Mouse (Mus musculus) midbrain, embryonic 14.5 days (tissue): ENCODE data around the gene Gdf15. TPM values are rescaled to one million over a fixed set of nuclear protein-coding genes. Genes with fewer than 3 reads are reported as not detected.

Source experiments
- ATAC-seq: fragments of 200-750 bp; cut with Nextera tagmentation; 2 replicates; pipeline ENCODE4 v1.8.0; 2017; ENCODE audit warnings: moderate number of reproducible peaks, moderate library complexity; ENCODE audit not compliant: low FRiP score, low TSS enrichment
- DNase-seq: peaks from one replicate; pipeline ENCODE4 v3.0.0-alpha.2; 2015
- H3K27ac ChIP-seq: fragments of 300-500 bp; sonication (generic); replicated peaks from 2 replicates; pipeline ENCODE4 v1.5.1; 2014; ENCODE audit warnings: mild to moderate bottlenecking, low read depth, low read length, moderate library complexity
- H3K27me3 ChIP-seq: fragments of 300-500 bp; sonication (generic); 2 replicates; pipeline ENCODE4 v1.6.1; 2014; ENCODE audit warnings: low read length, control low read depth, mixed read lengths; ENCODE audit not compliant: control insufficient read depth, insufficient read depth
- H3K36me3 ChIP-seq: fragments of 300-500 bp; sonication (generic); 2 replicates; pipeline ENCODE4 v1.6.1; 2014; ENCODE audit warnings: low read length, control low read depth; ENCODE audit not compliant: control insufficient read depth, insufficient read depth
- H3K4me1 ChIP-seq: fragments of 300-500 bp; sonication (generic); 2 replicates; pipeline ENCODE4 v1.6.1; 2014; ENCODE audit warnings: mild to moderate bottlenecking, antibody characterized with exemption, low read length, control low read depth; ENCODE audit not compliant: control insufficient read depth, insufficient read depth
- H3K4me2 ChIP-seq: fragments of 300-500 bp; sonication (generic); 2 replicates; pipeline ENCODE4 v1.6.1; 2014; ENCODE audit warnings: mild to moderate bottlenecking, low read length, moderate library complexity
- H3K4me3 ChIP-seq: fragments of 300-500 bp; sonication (generic); replicated peaks from 2 replicates; pipeline ENCODE4 v1.5.1; 2014; ENCODE audit warnings: low read depth, low read length
- H3K9ac ChIP-seq: fragments of 300-500 bp; sonication (generic); replicated peaks from 2 replicates; pipeline ENCODE4 v1.6.1; 2014; ENCODE audit warnings: mild to moderate bottlenecking, low read length, moderate library complexity
- H3K9me3 ChIP-seq: fragments of 300-500 bp; sonication (generic); 2 replicates; pipeline ENCODE4 v1.6.1; 2016; ENCODE audit warnings: low read length, control low read depth, mixed read lengths; ENCODE audit not compliant: control insufficient read depth
- WGBS: fragments of 180-500 bp; shearing (Covaris S2); extraction: QIAGEN DNeasy Blood & Tissue Kit; methylation state at CpG from one replicate; pipeline ENCODE4 v1.1.7; 2014; 5-methylcytosine and 5-hydroxymethylcytosine counted together
- polyA plus RNA-seq: library from polyadenylated mRNA; unstranded; fragments of >200 nt; fragmentation: Nextera tagmentation; extraction: Ambion mirVana; gene quantifications from 2 replicates; pipeline ENCODE4 v1.2.1, GENCODE M21; 2014

Gene Gdf15
- polyA plus RNA-seq, 1 experiment from 2014 or later = 0.20 TPM

DNA sequence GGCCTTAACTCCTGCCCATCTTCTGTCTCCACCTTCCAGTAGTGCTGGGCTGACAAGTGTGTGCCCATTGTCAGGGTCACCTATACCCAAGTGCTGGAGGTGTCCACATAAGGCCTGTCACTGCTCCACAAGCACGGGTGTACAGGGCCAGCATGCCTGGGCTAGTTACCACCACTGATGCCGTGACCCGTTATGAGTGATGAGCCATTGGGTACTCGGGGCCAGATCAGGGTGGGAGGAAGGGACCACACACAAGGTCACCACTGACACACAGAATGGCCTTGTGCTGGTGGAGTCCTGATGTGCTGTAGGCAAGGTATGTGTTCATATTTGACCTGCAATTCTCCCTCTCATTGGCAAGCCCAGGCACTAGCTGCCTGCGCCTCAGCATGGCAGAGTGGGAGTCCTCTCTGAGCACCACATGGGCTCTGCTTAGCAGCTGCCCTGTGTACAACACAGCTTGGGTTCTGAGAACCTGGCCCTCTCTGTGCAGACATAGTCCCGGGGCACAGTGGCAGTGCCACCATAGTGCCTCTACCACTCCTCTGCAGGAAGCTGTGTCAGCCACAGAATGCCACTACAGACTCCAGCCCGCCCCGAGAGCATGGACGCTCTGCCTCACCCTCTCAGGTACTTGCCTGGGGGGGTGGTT lies 47.5 kb downstream of the Gdf15 start:
- H3K4me1 ChIP-seq = no peaks in the 10 kb centered on the region
- H3K27ac ChIP-seq = no peak overlapping the region
- no peak overlapping the region for H3K9ac ChIP-seq
- no peak for DNase-seq
- 94% methylated on average over 9 of the region's 9 CpGs for WGBS
- H3K36me3 ChIP-seq = peaks cover 89% of the 10 kb centered on the region
- no peak overlapping the region for H3K4me2 ChIP-seq
- H3K27me3 ChIP-seq = no peaks in the 10 kb centered on the region
- ATAC-seq = no peak
- no peak overlapping the region for H3K4me3 ChIP-seq
- no peaks in the 10 kb centered on the region for H3K9me3 ChIP-seq

DNA sequence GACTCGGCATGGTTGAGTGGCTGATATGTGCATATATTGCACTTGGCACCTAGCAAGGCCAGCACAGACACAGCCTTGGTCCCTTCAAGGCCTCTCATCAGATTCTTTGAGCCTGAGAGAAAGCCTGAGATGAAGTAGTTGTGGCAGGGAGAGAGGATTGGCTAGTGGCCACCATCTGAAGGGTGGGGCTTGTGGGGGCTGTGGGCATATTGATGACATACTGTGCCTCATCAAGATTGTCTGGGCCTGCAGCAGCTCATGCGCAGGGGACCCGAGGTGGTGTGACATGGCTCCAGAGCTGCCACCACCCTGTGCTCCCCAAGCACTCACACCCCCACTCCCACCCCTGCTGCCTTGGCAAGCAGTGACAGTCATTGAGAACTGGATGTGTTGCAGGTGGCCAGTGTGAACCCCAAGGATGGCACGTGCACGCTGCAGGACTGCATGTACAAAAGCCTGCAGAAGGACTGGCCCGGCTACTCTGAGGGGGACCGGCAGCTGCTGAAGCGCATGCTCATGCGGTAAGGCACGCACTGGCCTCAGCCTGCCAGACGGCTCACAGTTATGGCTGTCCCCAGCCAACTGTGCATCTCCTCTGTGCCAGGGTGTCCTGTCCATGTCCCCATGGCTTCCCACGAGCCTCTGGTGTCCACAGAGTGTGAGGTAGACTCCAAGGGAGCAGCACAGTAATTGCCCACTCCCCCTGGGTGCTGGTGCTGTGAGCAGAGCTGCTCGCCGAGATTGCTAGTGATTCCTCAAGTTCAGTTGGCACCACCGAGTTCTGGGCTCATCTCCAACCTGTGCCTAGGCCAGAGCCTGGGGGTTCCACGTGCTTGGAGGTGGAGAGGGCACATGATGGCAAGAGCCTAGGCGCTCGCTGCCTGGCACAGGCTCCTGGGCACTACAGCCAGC lies 48.5 kb downstream of the Gdf15 start:
- H3K36me3 ChIP-seq = peaks cover 85% of the 10 kb centered on the region
- DNase-seq = no peak
- no peaks in the 10 kb centered on the region for H3K4me1 ChIP-seq
- no peak overlapping the region for H3K9ac ChIP-seq
- H3K27me3 ChIP-seq = no peaks in the 10 kb centered on the region
- H3K27ac ChIP-seq = no peak overlapping the region
- no peak overlapping the region for H3K4me3 ChIP-seq
- no peak overlapping the region for H3K4me2 ChIP-seq
- H3K9me3 ChIP-seq = no peaks in the 10 kb centered on the region
- 91% methylated on average over 18 of the region's 18 CpGs for WGBS
- no peak for ATAC-seq

Other genes with a start within 250 kb of the Gdf15 start
- 43.9 and 51.7 TPM in 2 replicates for gene Crtc1, start 192.9 kb downstream of the Gdf15 start, polyA plus RNA-seq
- 24.2 and 27.2 TPM in 2 replicates for gene Klhl26, start 155.5 kb downstream of the Gdf15 start, polyA plus RNA-seq
- gene Tmem59l, start 145.1 kb downstream of the Gdf15 start, polyA plus RNA-seq = 104 and 143 TPM in 2 replicates
- gene Crlf1, start 139.3 kb downstream of the Gdf15 start, polyA plus RNA-seq = 2.1 and 3.0 TPM in 2 replicates
- gene Rex1bd, start 125.7 kb downstream of the Gdf15 start, polyA plus RNA-seq = 152 and 190 TPM in 2 replicates
- gene Uba52, start 121.7 kb downstream of the Gdf15 start, polyA plus RNA-seq = 696 and 821 TPM in 2 replicates
- gene Fkbp8, start 104.7 kb downstream of the Gdf15 start, polyA plus RNA-seq = 328 and 408 TPM in 2 replicates
- gene Kxd1, start 104.5 kb downstream of the Gdf15 start, polyA plus RNA-seq = 50.7 and 52.6 TPM in 2 replicates
- 14.9 and 17.1 TPM in 2 replicates for gene Ell, start 93.0 kb downstream of the Gdf15 start, polyA plus RNA-seq
- gene Isyna1, start 38.1 kb downstream of the Gdf15 start, polyA plus RNA-seq = 91.9 and 101 TPM in 2 replicates
- gene Ssbp4, start 23.6 kb downstream of the Gdf15 start, polyA plus RNA-seq = 172 and 213 TPM in 2 replicates
- gene Lrrc25, start 16.3 kb downstream of the Gdf15 start, polyA plus RNA-seq = 0.34 and 1.1 TPM in 2 replicates
- 86.9 and 95.8 TPM in 2 replicates for gene Pgpep1, start 27.9 kb upstream of the Gdf15 start, polyA plus RNA-seq
- gene Lsm4, start 40.8 kb upstream of the Gdf15 start, polyA plus RNA-seq = 175 and 201 TPM in 2 replicates
- 104 and 119 TPM in 2 replicates for gene Jund, start 66.5 kb upstream of the Gdf15 start, polyA plus RNA-seq
- 0.05 TPM in 2 replicates for gene Iqcn, start 71.0 kb upstream of the Gdf15 start, polyA plus RNA-seq
- gene Gm3336, start 86.1 kb upstream of the Gdf15 start, polyA plus RNA-seq = not detected in 2 replicates
- 0.24 TPM in 1 of 2 replicates, not detected in the other for gene Pde4c, start 91.3 kb upstream of the Gdf15 start, polyA plus RNA-seq
- gene Rab3a, start 122.2 kb upstream of the Gdf15 start, polyA plus RNA-seq = 407 and 464 TPM in 2 replicates
- gene Mpv17l2, start 128.5 kb upstream of the Gdf15 start, polyA plus RNA-seq = 37.1 and 39.0 TPM in 2 replicates
- gene Pik3r2, start 144.3 kb upstream of the Gdf15 start, polyA plus RNA-seq = 79.2 and 84.7 TPM in 2 replicates
- 22.7 and 24.3 TPM in 2 replicates for gene Mast3, start 172.6 kb upstream of the Gdf15 start, polyA plus RNA-seq
- 0.45 TPM in 1 of 2 replicates, not detected in the other for gene Il12rb1, start 176.0 kb upstream of the Gdf15 start, polyA plus RNA-seq
- 7.1 and 7.5 TPM in 2 replicates for gene Arrdc2, start 207.3 kb upstream of the Gdf15 start, polyA plus RNA-seq
- 13.3 and 16.0 TPM in 2 replicates for gene Kcnn1, start 230.8 kb upstream of the Gdf15 start, polyA plus RNA-seq
- gene Ccdc124, start 241.5 kb upstream of the Gdf15 start, polyA plus RNA-seq = 149 and 178 TPM in 2 replicates